Mouse (Mus musculus): ENCODE data around the gene Slc25a28. TPM values are rescaled to one million over a fixed set of nuclear protein-coding genes. Genes with fewer than 3 reads are reported as not detected.
A peak's percentile ranks its signal among the peaks of the same experiment; 100 is the strongest.

Slc25a28 gene
- polyA plus RNA-seq, 1 experiment, result 74.4 TPM

GRCm38 (mm10) chr19:43679474-43679981 lies 4.8 kb upstream of the Slc25a28 start:
- 0 out of 2 replicates have a peak, but pooled peaks cover 2% of the 10 kb centered on the region for H3K4me1 ChIP-seq (ENCODE audit: control insufficient read depth, insufficient read depth, low read length)
- no peak for DNase-seq
- H3K4me3 ChIP-seq (replicated peaks; ENCODE audit: extremely low read depth, low read depth, low read length), result no peak overlapping the region
- 51% methylated on average over 10 of the region's 10 CpGs for WGBS
- TF ChIP-seq CTCF (IDR thresholded peaks at IDR 0.05; ENCODE audit: insufficient read depth, low read length) (no peak), POLR2A (IDR thresholded peaks at IDR 0.05; ENCODE audit: borderline replicate concordance, extremely low read depth, low read depth, low read length) (no peak)

- WGBS, result 57% methylated on average over 8 of the region's 8 CpGs
Observed at GRCm38 (mm10) chr19:43678467-43679003, 3.9 kb upstream of the Slc25a28 start.

GRCm38 (mm10) chr19:43675525-43676400 lies 1.1 kb upstream of the Slc25a28 start:
- TF ChIP-seq CTCF (IDR thresholded peaks at IDR 0.05; ENCODE audit: insufficient read depth, low read length), result no peak
- TF ChIP-seq POLR2A (IDR thresholded peaks at IDR 0.05; ENCODE audit: borderline replicate concordance, extremely low read depth, low read depth, low read length), result no peak
- H3K4me1 ChIP-seq (ENCODE audit: control insufficient read depth, insufficient read depth, low read length), result peaks cover 6% of the 10 kb centered on the region
- peak overlapping the region; percentile 94 for H3K4me3 ChIP-seq (replicated peaks; ENCODE audit: extremely low read depth, low read depth, low read length)
- DNase-seq, result no peak
- 2% methylated on average over 43 of the region's 43 CpGs for WGBS

More at GRCm38 (mm10) chr19:43678467-43679003, 3.9 kb upstream of the Slc25a28 start:
- TF ChIP-seq POLR2A (IDR thresholded peaks at IDR 0.05; ENCODE audit: borderline replicate concordance, extremely low read depth, low read depth, low read length) (no peak), CTCF (IDR thresholded peaks at IDR 0.05; ENCODE audit: insufficient read depth, low read length) (no peak)
- no peak for DNase-seq
- Histone ChIP-seq H3K4me3 (replicated peaks; ENCODE audit: extremely low read depth, low read depth, low read length) (no peak overlapping the region), H3K4me1 (ENCODE audit: control insufficient read depth, insufficient read depth, low read length) (peaks cover 2% of the 10 kb centered on the region)

- Histone ChIP-seq H3K4me1 (ENCODE audit: control insufficient read depth, insufficient read depth, low read length) (peaks cover 6% of the 10 kb centered on the region), H3K4me3 (replicated peaks; ENCODE audit: extremely low read depth, low read depth, low read length) (peak overlapping the region; percentile 69)
- WGBS, result 1% methylated on average over 20 of the region's 29 CpGs
- peak; percentile 48 for DNase-seq
- TF ChIP-seq CTCF (IDR thresholded peaks at IDR 0.05; ENCODE audit: insufficient read depth, low read length) (no peak), POLR2A (IDR thresholded peaks at IDR 0.05; ENCODE audit: borderline replicate concordance, extremely low read depth, low read depth, low read length) (no peak)
Observed at GRCm38 (mm10) chr19:43674316-43674689, 378 bp downstream of the Slc25a28 start.

GRCm38 (mm10) chr19:43673513-43674315 lies 967 bp downstream of the Slc25a28 start:
- no peak for DNase-seq
- WGBS, result 2% methylated on average over 21 of the region's 21 CpGs
- Histone ChIP-seq H3K4me1 (ENCODE audit: control insufficient read depth, insufficient read depth, low read length) (peaks cover 6% of the 10 kb centered on the region), H3K4me3 (replicated peaks; ENCODE audit: extremely low read depth, low read depth, low read length) (peak overlapping the region; percentile 69)
- TF ChIP-seq POLR2A (IDR thresholded peaks at IDR 0.05; ENCODE audit: borderline replicate concordance, extremely low read depth, low read depth, low read length) (no peak), CTCF (IDR thresholded peaks at IDR 0.05; ENCODE audit: insufficient read depth, low read length) (no peak)

GRCm38 (mm10) chr19:43671054-43671453 lies 3.6 kb downstream of the Slc25a28 start:
- no peak for TF ChIP-seq CTCF (IDR thresholded peaks at IDR 0.05; ENCODE audit: insufficient read depth, low read length)
- no peak for TF ChIP-seq POLR2A (IDR thresholded peaks at IDR 0.05; ENCODE audit: borderline replicate concordance, extremely low read depth, low read depth, low read length)
- Histone ChIP-seq H3K4me1 (ENCODE audit: control insufficient read depth, insufficient read depth, low read length) (peaks cover 5% of the 10 kb centered on the region), H3K4me3 (replicated peaks; ENCODE audit: extremely low read depth, low read depth, low read length) (no peak overlapping the region)
- WGBS, result 67% methylated on average over 7 of the region's 7 CpGs
- no peak for DNase-seq

- H3K4me3 ChIP-seq (replicated peaks; ENCODE audit: extremely low read depth, low read depth, low read length), result no peak overlapping the region
Observed at GRCm38 (mm10) chr19:43669136-43669759, 5.4 kb downstream of the Slc25a28 start.

GRCm38 (mm10) chr19:43667430-43667809 lies 7.3 kb downstream of the Slc25a28 start:
- 62% methylated on average over 4 of the region's 4 CpGs for WGBS
- no peak for DNase-seq
- H3K4me1 ChIP-seq (ENCODE audit: control insufficient read depth, insufficient read depth, low read length), result no peaks in the 10 kb centered on the region
- TF ChIP-seq CTCF (IDR thresholded peaks at IDR 0.05; ENCODE audit: insufficient read depth, low read length), result no peak
- TF ChIP-seq POLR2A (IDR thresholded peaks at IDR 0.05; ENCODE audit: borderline replicate concordance, extremely low read depth, low read depth, low read length), result no peak
- H3K4me3 ChIP-seq (replicated peaks; ENCODE audit: extremely low read depth, low read depth, low read length), result no peak overlapping the region

More at GRCm38 (mm10) chr19:43669136-43669759, 5.4 kb downstream of the Slc25a28 start:
- WGBS, result 60% methylated on average over 8 of the region's 8 CpGs
- TF ChIP-seq CTCF (IDR thresholded peaks at IDR 0.05; ENCODE audit: insufficient read depth, low read length), result no peak
- no peak for TF ChIP-seq POLR2A (IDR thresholded peaks at IDR 0.05; ENCODE audit: borderline replicate concordance, extremely low read depth, low read depth, low read length)
- H3K4me1 ChIP-seq (ENCODE audit: control insufficient read depth, insufficient read depth, low read length), result peaks cover 4% of the 10 kb centered on the region
- no peak for DNase-seq
